Mouse (Mus musculus) telencephalon, adult 2 months (tissue): ENCODE measurements at regions not wholly inside any gene's neighbourhood (a gene's known extent, or its start where the extent isn't known, plus 50 kb on each side); places are given as distances from the start of the nearest gene placed in this dataset.

Experiments used
- DNase-seq: peaks from one replicate; pipeline ENCODE4 v3.0.0-alpha.2; 2011; ENCODE audit warnings: low read depth, low spot score

GRCm38 (mm10) chr12:107658241-107658640, 169.8 kb downstream of the 3110018I06Rik start:
- no peak for DNase-seq

GRCm38 (mm10) chr12:107658821-107659220, 170.4 kb downstream of the 3110018I06Rik start:
- DNase-seq, result no peak

GRCm38 (mm10) chr12:107662624-107663023, 174.2 kb downstream of the 3110018I06Rik start:
- DNase-seq, result no peak

- no peak for DNase-seq
Observed at GRCm38 (mm10) chr12:107667836-107668235, 179.4 kb downstream of the 3110018I06Rik start.

GRCm38 (mm10) chr12:107669046-107669445, 180.6 kb downstream of the 3110018I06Rik start:
- no peak for DNase-seq

- no peak for DNase-seq
Observed at GRCm38 (mm10) chr12:107669450-107669849, 181.0 kb downstream of the 3110018I06Rik start.

- no peak for DNase-seq
Observed at GRCm38 (mm10) chr12:107669910-107670309, 181.5 kb downstream of the 3110018I06Rik start.

- no peak for DNase-seq
Observed at GRCm38 (mm10) chr12:107677076-107677475, 188.6 kb downstream of the 3110018I06Rik start.

- DNase-seq, result no peak
Observed at GRCm38 (mm10) chr12:107687447-107687846, 199.0 kb downstream of the 3110018I06Rik start.

GRCm38 (mm10) chr12:107689418-107689817, 201.0 kb downstream of the 3110018I06Rik start:
- no peak for DNase-seq

- DNase-seq, result no peak
Observed at GRCm38 (mm10) chr12:107690061-107690460, 201.6 kb downstream of the 3110018I06Rik start.

- DNase-seq, result no peak
Observed at GRCm38 (mm10) chr12:107693693-107694092, 205.3 kb downstream of the 3110018I06Rik start.

GRCm38 (mm10) chr12:107695014-107695413, 206.6 kb downstream of the 3110018I06Rik start:
- no peak for DNase-seq

- no peak for DNase-seq
Observed at GRCm38 (mm10) chr12:107695438-107696267, 207.2 kb downstream of the 3110018I06Rik start.

- no peak for DNase-seq
Observed at GRCm38 (mm10) chr12:107700317-107700716, 211.9 kb downstream of the 3110018I06Rik start.

GRCm38 (mm10) chr12:107700868-107701597, 212.6 kb downstream of the 3110018I06Rik start:
- no peak for DNase-seq

GRCm38 (mm10) chr12:107708812-107709211, 220.4 kb downstream of the 3110018I06Rik start:
- DNase-seq, result no peak

- DNase-seq, result no peak
Observed at GRCm38 (mm10) chr12:107711017-107711416, 222.6 kb downstream of the 3110018I06Rik start.

GRCm38 (mm10) chr12:107711675-107712074, 223.2 kb downstream of the 3110018I06Rik start:
- no peak for DNase-seq

GRCm38 (mm10) chr12:107713191-107713590, 224.8 kb downstream of the 3110018I06Rik start:
- peak; percentile 13 for DNase-seq

GRCm38 (mm10) chr12:107714846-107715245, 226.4 kb downstream of the 3110018I06Rik start:
- no peak for DNase-seq

GRCm38 (mm10) chr12:107715871-107716270, 227.4 kb downstream of the 3110018I06Rik start:
- no peak for DNase-seq

- no peak for DNase-seq
Observed at GRCm38 (mm10) chr12:107720941-107721340, 232.5 kb downstream of the 3110018I06Rik start.
